Mouse (Mus musculus) effector memory CD4-positive, alpha-beta T cell, adult 5 months (primary cell): ENCODE data around the gene Ranbp2. TPM values are rescaled to one million over a fixed set of nuclear protein-coding genes. Genes with fewer than 3 reads are reported as not detected.

Source experiments
- polyA plus RNA-seq: library from polyadenylated mRNA; unstranded; fragments of 100-300 nt; shearing (Covaris generic); gene quantifications from one replicate; pipeline ENCODE4 v1.2.1, GENCODE M21; 2017

Ranbp2 gene
- 89.6 TPM for polyA plus RNA-seq

GRCm38 (mm10) chr10:58446384-58447279 is at the start of gene Ranbp2:
Ranbp2 (plus strand) TSS chr10:58446920.

GRCm38 (mm10) chr10:58497320-58498284 is 50.9 kb downstream of the Ranbp2 start, which contains the start of gene Ccdc138:
Ccdc138 (plus strand) TSS chr10:58497948.

Other genes starting within 250 kb of the Ranbp2 start
- gene AW822073, start 222.0 kb upstream of the Ranbp2 start, polyA plus RNA-seq, result not detected
- gene Duxf3, start 214.2 kb upstream of the Ranbp2 start, polyA plus RNA-seq, result 0.87 TPM
- gene Gm4981, start 210.2 kb upstream of the Ranbp2 start, polyA plus RNA-seq, result not detected
- 59.6 TPM for gene Gcc2, start 191.4 kb upstream of the Ranbp2 start, polyA plus RNA-seq
- gene Lims1, start 123.5 kb upstream of the Ranbp2 start, polyA plus RNA-seq, result 112 TPM
- 1.8 TPM for gene Ccdc138, start 51.0 kb downstream of the Ranbp2 start, polyA plus RNA-seq
- gene Edar, start 228.7 kb downstream of the Ranbp2 start, polyA plus RNA-seq, result not detected